Mouse (Mus musculus): ENCODE measurements at regions not wholly inside any gene's neighbourhood (a gene's known extent, or its start where the extent isn't known, plus 50 kb on each side); places are given as distances from the start of the nearest gene placed in this dataset.

DNA sequence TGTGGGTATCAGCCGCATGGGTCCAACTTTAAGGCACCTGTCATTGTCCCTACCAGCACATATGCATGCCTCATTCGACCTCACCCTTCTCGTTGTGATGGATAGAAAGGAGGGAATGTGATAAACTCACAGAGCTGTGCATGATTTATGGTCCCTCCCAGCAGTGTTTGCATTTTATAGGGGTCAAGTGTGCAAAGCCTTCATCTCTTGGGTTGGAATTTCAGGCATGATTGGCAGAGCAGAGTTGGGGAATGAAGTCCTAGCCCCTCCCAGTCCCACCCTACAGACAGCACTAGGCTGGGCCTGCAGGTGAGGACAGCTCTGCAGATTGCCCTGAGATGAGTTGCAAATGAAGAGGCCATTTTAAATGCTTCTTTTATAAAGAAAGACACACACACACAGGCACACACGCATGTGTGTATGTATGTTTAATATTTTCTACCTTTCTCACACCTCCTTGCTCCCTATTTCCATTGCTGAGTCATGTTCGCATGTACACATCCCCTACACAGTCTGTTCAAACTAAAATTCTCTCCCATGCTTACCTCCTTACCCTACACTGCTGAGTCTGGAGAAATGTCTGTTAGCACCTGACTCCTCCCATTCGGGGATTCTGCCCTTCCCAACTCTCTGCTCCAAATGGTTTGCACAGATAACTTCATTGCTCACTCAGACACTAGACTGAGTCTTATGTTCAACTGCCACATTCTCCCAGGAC, 558.9 kb downstream of the Efnb2 start:
- no peak for DNase-seq (ENCODE audit: extremely low spot score, low spot score)

DNA sequence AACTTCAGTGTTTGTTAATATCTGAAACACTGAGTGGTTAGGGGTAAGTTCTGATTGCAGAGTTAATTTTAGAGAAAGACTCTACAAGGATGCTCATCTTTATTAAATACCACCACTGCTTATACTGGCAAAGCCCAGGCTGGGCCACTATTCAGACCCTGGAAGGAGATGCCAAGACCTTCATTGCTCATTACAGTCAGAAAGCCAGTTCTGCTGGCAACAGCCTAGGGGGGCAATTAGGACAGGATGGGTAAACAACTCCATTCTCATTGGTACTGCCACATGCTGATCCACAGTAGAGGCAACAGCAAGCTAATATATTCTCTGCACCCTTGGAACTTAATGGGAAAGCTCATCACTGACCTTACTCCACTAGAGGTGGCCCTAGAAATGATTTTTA, 568.5 kb downstream of the Efnb2 start:
- no peak for DNase-seq (ENCODE audit: extremely low spot score, low spot score)

DNA sequence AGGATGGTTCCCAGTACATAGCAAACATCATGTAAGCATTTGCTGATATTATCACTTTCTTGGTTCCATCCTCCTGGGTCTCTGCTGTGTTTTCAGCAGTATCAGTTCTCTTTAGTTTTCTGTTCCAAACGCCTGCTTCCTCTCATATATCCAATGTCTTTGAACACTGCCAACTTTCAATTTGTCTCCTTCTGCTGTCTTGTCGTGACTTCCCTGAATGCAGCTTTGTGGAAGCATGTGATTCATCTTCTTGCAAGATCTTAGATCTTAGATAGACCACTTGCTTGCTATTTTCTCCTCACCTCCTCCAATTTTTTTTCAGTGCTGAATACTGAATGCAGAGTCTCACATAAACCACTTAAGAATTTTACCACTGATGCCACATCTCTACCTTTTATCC, 576.4 kb downstream of the Efnb2 start:
- DNase-seq (ENCODE audit: extremely low spot score, low spot score), result no peak

DNA sequence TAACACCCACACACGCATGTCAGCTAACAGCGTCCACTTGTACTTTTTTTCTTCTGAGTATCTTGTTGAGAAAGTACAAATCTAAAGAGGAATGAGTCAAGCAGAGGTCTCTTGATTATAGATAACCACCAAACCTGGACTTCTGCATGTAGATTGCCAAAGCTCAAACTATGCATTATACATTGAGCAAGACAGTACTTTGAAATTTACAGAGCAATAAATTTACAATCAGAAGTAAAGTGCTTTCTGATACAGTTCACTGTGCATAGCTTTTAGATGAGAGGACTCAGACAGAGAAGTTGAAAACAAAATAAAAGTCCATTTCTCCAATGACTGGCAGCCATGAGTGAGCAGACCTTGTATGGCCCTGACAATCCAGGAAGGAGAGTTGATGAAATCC, 597.0 kb downstream of the Efnb2 start:
- no peak for DNase-seq (ENCODE audit: extremely low spot score, low spot score)

GRCm38 (mm10) chr8:8054224-8054916, 606.7 kb downstream of the Efnb2 start:
- DNase-seq (ENCODE audit: extremely low spot score, low spot score), result no peak

GRCm38 (mm10) chr8:8051186-8051585, 609.9 kb downstream of the Efnb2 start:
- no peak for DNase-seq (ENCODE audit: extremely low spot score, low spot score)

GRCm38 (mm10) chr8:8050778-8051177, 610.3 kb downstream of the Efnb2 start:
- DNase-seq (ENCODE audit: extremely low spot score, low spot score), result no peak

DNA sequence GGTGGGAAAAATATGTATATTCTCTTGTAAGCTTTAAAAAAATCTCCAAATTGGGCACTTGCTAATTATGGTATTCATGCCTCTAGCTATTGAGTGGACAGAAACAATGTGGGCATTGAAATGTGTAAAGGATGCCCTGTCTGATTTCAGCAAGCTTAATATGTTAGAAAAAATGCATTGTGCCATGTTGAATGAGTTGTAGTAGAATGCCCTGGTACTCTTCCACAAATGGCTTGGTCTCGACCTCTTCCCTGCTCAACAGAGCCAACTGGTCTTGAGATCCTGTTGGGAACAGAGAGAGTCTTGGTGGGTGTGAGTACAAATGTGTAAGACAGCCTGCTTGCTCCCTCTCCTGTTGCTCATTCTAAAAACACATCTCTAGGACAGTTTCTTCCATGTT, 616.1 kb downstream of the Efnb2 start:
- no peak for DNase-seq (ENCODE audit: extremely low spot score, low spot score)

- DNase-seq (ENCODE audit: extremely low spot score, low spot score), result no peak
Measured at GRCm38 (mm10) chr8:8044296-8044695, 616.7 kb downstream of the Efnb2 start.

DNA sequence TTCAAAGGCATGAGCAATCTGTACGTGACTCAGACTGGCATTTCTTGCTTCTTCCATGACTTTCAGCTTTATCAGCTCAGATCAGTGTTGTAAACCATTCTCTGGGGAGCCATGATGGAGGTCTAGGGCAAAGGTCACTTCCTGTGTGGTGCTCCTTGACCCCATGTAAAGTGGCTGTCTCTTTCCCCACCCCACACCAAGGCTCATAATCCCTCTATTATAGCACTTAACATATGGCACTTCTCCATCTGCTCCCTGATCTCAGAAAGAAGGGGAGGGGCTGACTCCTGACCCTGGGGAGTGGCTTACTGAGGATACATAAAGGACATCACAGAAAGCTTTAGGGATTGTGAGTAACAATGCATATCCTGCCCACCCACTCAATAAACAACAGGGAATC, 623.1 kb downstream of the Efnb2 start:
- peak; percentile 55 for DNase-seq (ENCODE audit: extremely low spot score, low spot score)

GRCm38 (mm10) chr8:8011151-8011550, 649.9 kb downstream of the Efnb2 start:
- DNase-seq (ENCODE audit: extremely low spot score, low spot score), result no peak

DNA sequence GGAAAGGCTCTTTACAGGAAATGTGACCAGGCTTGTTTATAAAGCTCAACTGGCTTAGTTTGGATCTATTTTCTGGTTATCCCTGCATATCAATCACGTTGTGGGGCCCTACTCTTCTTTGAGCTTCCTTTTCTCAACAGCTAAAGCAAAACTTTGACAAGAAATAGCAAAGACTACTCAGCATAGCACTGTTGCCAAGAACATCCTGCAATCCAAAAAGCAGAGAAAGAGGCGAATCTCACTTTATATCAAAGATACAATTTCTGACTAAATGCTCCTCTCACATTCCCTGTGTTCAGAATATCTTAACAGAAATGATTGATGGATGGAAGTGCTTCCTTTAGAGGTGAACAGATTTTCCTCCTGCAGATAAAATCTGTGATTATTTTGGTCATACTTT, 666.1 kb downstream of the Efnb2 start:
- DNase-seq (ENCODE audit: extremely low spot score, low spot score), result no peak

GRCm38 (mm10) chr8:7988820-7989219, 672.2 kb downstream of the Efnb2 start:
- no peak for DNase-seq (ENCODE audit: extremely low spot score, low spot score)

- no peak for DNase-seq (ENCODE audit: extremely low spot score, low spot score)
Measured at GRCm38 (mm10) chr8:7977020-7977419, 684.0 kb downstream of the Efnb2 start.

GRCm38 (mm10) chr8:7973791-7974190, 687.3 kb downstream of the Efnb2 start:
- DNase-seq (ENCODE audit: extremely low spot score, low spot score), result no peak

GRCm38 (mm10) chr8:7964276-7964675, 696.8 kb downstream of the Efnb2 start:
- DNase-seq (ENCODE audit: extremely low spot score, low spot score), result no peak

DNA sequence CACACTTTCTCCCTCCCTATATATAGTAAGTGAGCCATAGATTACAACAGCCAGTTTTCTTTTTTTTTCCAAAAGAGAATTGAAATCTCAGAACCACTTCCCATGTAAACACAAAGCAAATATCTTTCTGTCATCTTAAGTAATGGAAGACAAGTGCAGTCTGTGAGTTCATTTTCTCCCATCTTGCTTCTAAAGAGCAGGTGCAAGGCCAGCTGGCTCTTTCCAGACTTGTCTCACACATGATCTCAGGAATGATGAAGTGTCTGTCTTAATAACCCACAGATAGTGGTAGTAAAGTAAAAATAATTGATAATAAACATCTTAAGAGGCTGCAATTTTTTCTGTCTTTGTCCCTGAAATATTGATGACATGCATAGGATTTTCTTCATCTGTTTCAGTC, 704.3 kb downstream of the Efnb2 start:
- DNase-seq (ENCODE audit: extremely low spot score, low spot score), result no peak

DNA sequence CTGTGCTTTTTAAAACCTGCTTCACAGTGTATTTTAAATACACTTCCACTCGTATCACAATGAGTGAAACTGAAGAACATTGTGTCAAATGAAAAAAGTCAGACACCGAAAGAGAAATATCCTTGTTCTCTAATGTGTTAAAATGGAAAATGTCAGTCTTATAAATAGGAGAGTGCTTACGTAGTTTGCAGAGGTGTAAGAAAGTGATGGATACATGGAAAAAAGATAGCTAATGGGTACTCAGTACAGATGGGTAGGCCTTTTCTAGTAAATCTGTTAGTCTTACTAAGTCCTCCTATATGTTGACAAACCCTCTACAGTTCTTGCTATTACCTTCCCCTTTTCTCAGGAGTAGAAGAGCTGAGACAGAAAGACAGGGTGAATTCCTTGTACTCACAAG, 706.2 kb downstream of the Efnb2 start:
- no peak for DNase-seq (ENCODE audit: extremely low spot score, low spot score)

DNA sequence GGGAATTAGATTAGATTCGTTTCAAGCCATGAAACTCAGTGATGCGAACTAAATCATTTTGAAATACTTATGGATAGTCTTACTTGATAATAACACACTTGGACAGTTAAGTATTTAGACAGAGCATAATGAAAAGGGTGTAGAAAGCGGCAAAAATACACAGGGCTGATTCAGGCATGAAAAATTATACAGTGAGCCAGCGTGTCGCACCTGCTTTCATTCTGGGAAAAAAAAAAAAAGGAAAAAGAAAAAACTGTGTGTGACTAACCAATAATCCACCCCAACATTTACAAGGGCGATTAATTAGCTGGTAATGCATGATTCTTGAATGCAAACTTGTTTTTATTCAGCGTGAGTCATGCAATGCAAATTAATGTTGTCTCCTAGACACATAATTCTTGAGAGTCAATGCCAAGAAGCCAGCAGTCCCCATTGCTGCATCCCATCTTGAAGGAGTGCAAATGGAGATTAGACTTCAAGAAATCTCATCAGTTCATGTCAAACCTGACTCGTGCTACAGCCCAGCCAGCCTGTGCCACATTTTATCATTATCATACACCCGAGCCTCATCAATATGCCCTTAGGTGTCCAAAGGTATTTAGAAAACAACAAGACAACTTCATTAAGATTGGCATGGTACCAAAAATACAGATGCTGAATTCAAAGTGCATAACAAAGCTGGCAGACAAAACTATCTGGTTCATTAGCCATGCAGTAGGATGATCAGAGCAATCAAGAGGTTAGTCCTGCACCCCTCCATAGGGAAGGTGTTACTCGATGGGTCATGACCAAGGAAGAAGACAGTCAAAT, 714.9 kb downstream of the Efnb2 start:
- no peak for DNase-seq (ENCODE audit: extremely low spot score, low spot score)

- DNase-seq (ENCODE audit: extremely low spot score, low spot score), result no peak
Measured at GRCm38 (mm10) chr8:7936596-7936995, 724.4 kb downstream of the Efnb2 start.

- DNase-seq (ENCODE audit: extremely low spot score, low spot score), result no peak
Measured at GRCm38 (mm10) chr8:7919416-7919815, 741.6 kb downstream of the Efnb2 start.

DNA sequence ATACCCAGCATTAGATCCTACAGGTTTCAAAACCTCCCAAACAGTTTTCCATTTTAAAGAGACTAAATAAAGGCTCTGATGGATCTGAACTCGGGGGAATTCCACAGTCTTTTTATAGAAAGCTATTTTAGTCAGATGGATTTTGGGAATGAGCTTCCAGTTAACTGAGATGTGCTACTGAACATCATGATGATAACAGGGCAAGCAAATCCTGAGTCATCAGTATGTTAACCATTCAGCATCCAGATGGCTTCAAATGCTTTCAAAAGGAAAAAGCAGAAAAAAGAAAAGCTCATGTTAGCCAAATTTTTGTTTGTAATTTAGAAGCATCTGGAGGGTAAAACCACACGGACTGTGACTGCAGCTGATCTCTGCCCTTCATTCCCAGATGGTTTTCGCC, 766.7 kb downstream of the Efnb2 start:
- DNase-seq (ENCODE audit: extremely low spot score, low spot score), result no peak

Data from neural tube, embryonic 10.5 days (tissue).